16 mouse cellular contexts compared by ENCODE assay signal in genomic region chr13:101456926-101457325, GRCm38 (mm10).
"Had no signal": no experiment of that assay in that cellular context is flagged by ENCODE, and none has a peak within 500 bp of the region (broad histone marks: within the 10 kb centered on the region; RNA-seq: fewer than 3 reads in every experiment).

No protein-coding gene starts in this region.

- H3K36me3 ChIP-seq: neural tube, embryonic 13.5 days; neural tube, embryonic 15.5 days; stomach, embryonic 15.5 days had no signal

- H3K9me3 ChIP-seq: neural tube, embryonic 13.5 days; neural tube, embryonic 15.5 days; stomach, embryonic 15.5 days had no signal

- H3K4me2 ChIP-seq: neural tube, embryonic 13.5 days; neural tube, embryonic 15.5 days; stomach, embryonic 15.5 days had no signal

- H3K27ac ChIP-seq: neural tube, embryonic 13.5 days; neural tube, embryonic 15.5 days; stomach, embryonic 15.5 days; stomach, postnatal 0 days had no signal

- H3K27me3 ChIP-seq: neural tube, embryonic 13.5 days; neural tube, embryonic 15.5 days; stomach, embryonic 15.5 days had no signal

- DNase-seq: retina, postnatal 1 day; right cerebral cortex, adult 18-20 months; right cerebral cortex, postnatal 14 days; right cerebral cortex, postnatal 25 days; right cerebral cortex, postnatal 4 days; spleen, adult 18-20 months; thymus, adult 18-20 months; thymus, adult 2 months; thymus, postnatal 14 days; thymus, postnatal 25 days; thymus, postnatal 36 days; thymus, postnatal 4 days had no signal

- H3K9ac ChIP-seq: neural tube, embryonic 13.5 days; neural tube, embryonic 15.5 days; stomach, embryonic 15.5 days had no signal

- H3K4me3 ChIP-seq: neural tube, embryonic 13.5 days; neural tube, embryonic 15.5 days; stomach, embryonic 15.5 days had no signal

- H3K4me1 ChIP-seq: neural tube, embryonic 13.5 days; neural tube, embryonic 15.5 days; stomach, embryonic 15.5 days had no signal
